Mouse (Mus musculus): Measurements from ENCODE around the gene Ces2a. TPM values are rescaled to one million over a fixed set of nuclear protein-coding genes. Genes with fewer than 3 reads are reported as not detected.

Ces2a gene
- total RNA-seq, 2 experiments from 2014 or later: not detected

Small RNA genes lying within 50 kb of the gene (microRNA-seq; reads per million reads assigned to microRNA genes)
- 0 reads per million in 2 experiments for gene Gm44328

Other genes with a start within 250 kb of the Ces2a start
- under 1 TPM in 1 of 2 experiments, not detected in 1; 0.06 TPM for gene Terb1, start 224.1 kb upstream of the Ces2a start, total RNA-seq (2021)
- 10 to 100 TPM; 20.4 to 24.5 TPM for gene Nae1, start 199.4 kb upstream of the Ces2a start, total RNA-seq (2021)
- gene Car7, start 199.3 kb upstream of the Ces2a start, total RNA-seq (2021): 1 to 10 TPM; 1.0 to 1.1 TPM
- 1 to 10 TPM; 3.9 to 4.7 TPM for gene Pdp2, start 142.6 kb upstream of the Ces2a start, total RNA-seq (2021)
- gene Cdh16, start 109.6 kb upstream of the Ces2a start, total RNA-seq (2021): not detected
- 10 to 100 TPM in 1 of 2 experiments, 1 to 10 TPM in 1; 3.7 to 15.5 TPM for gene Rrad, start 102.7 kb upstream of the Ces2a start, total RNA-seq (2021)
- 10 to 100 TPM; 27.1 to 32.0 TPM for gene Ciao2b, start 92.0 kb upstream of the Ces2a start, total RNA-seq (2021)
- under 1 TPM in 1 of 2 experiments, not detected in 1; 0.14 TPM for gene Ces2b, start 97.6 kb downstream of the Ces2a start, total RNA-seq (2021)
- gene Ces2c, start 113.1 kb downstream of the Ces2a start, total RNA-seq (2021): under 1 TPM; 0.33 to 0.47 TPM
- gene Ces2e, start 192.3 kb downstream of the Ces2a start, total RNA-seq (2021): under 1 TPM; 0.09 to 0.10 TPM
- gene Ces2f, start 213.4 kb downstream of the Ces2a start, total RNA-seq (2021): not detected
- gene Ces2g, start 227.7 kb downstream of the Ces2a start, total RNA-seq (2021): under 1 TPM; 0.22 to 0.47 TPM

All from gastrocnemius, postnatal 14 days (tissue).